Mouse (Mus musculus) spleen, adult 2 months (tissue): ENCODE measurements around the gene Dgat2.

ENCODE experiments used
- CTCF ChIP-seq: fragments of 200-500 bp; IDR thresholded peaks from 2 replicates; pipeline ENCODE4 v1.5.1; 2011; ENCODE audit warnings: mild to moderate bottlenecking, inconsistent platforms; ENCODE audit not compliant: insufficient read depth, insufficient read length, insufficient replicate concordance; ENCODE audit errors: extremely low read depth
- POLR2A ChIP-seq: fragments of 200-500 bp; IDR thresholded peaks from 2 replicates; pipeline ENCODE4 v1.6.1; 2011; ENCODE audit warnings: low read depth, low read length, inconsistent platforms

- TF ChIP-seq POLR2A (no peak), CTCF (no peak)
Measured at GRCm38 (mm10) chr7:99131819-99132353, 50.6 kb downstream of the Dgat2 start.
